Mouse (Mus musculus) 3T3-L1 (cell line): ENCODE results near the gene Vmn1r204.
"Not testable (repeated sequence)": the region's sequence is repeated elsewhere in the genome, so short reads cannot be mapped to it uniquely, and the experiment has no call there.

Experiments
- DNase-seq: peaks from one replicate; pipeline ENCODE4 v3.0.0-alpha.2; 2015; ENCODE audit warnings: low read depth, low spot score

Gene Vmn1r204

GRCm38 (mm10) chr13:22552898-22553297, at the start of gene Vmn1r204:
Gene Vmn1r204, plus strand, starts transcription at chr13:22553198.
- DNase-seq = not testable (repeated sequence)

GRCm38 (mm10) chr13:22505281-22505680, 47.7 kb upstream of the Vmn1r204 start, which contains the start of gene Vmn1r202:
Gene Vmn1r202, minus strand, starts transcription at chr13:22505381.
- no peak for DNase-seq

GRCm38 (mm10) chr13:22517814-22518213, 35.2 kb upstream of the Vmn1r204 start, which contains the start of gene Vmn1r203:
Gene Vmn1r203, plus strand, starts transcription at chr13:22518114.
- no peak for DNase-seq

GRCm38 (mm10) chr13:22574911-22575310, 21.9 kb downstream of the Vmn1r204 start:
- DNase-seq = not testable (repeated sequence)

GRCm38 (mm10) chr13:22583336-22583735, 30.3 kb downstream of the Vmn1r204 start:
- DNase-seq = not testable (repeated sequence)

GRCm38 (mm10) chr13:22592900-22593299, 39.9 kb downstream of the Vmn1r204 start, which contains the start of gene Vmn1r205:
Gene Vmn1r205, minus strand, starts transcription at chr13:22593000.
- no peak for DNase-seq
